Mouse (Mus musculus): Measurements from ENCODE around the gene Fndc4. TPM values are rescaled to one million over a fixed set of nuclear protein-coding genes. Genes with fewer than 3 reads are reported as not detected.

Fndc4 gene
- polyA plus RNA-seq, 1 experiment from 2014 or later, result 22.8 TPM

GRCm38 (mm10) chr5:31252151-31252550, 43.7 kb downstream of the Fndc4 start:
- Histone ChIP-seq H3K4me2 (ENCODE audit: low read length) (peak overlapping the region; percentile 60), H3K9me3 (ENCODE audit: control insufficient read depth, low read length) (no peaks in the 10 kb centered on the region), H3K9ac (ENCODE audit: low read length) (peak overlapping the region; percentile 44; the same call in 1 of the 2 replicates), H3K4me1 (ENCODE audit: control insufficient read depth in 2 of 2, insufficient read depth in 2 of 2, low read length in 2 of 2) (peaks cover 8 to 29% of the 10 kb centered on the region in 2 experiments), H3K27me3 (ENCODE audit: control insufficient read depth, insufficient read depth, low read length) (no peaks in the 10 kb centered on the region), H3K27ac (replicated peaks in 1 of 2; ENCODE audit: control insufficient read depth in 1 of 2, insufficient read depth in 1 of 2, low read depth in 2 of 2, low read length in 2 of 2) (no peak overlapping the region), H3K36me3 (ENCODE audit: control insufficient read depth, insufficient read depth, low read length) (peaks cover 84% of the 10 kb centered on the region), H3K4me3 (ENCODE audit: control insufficient read depth in 1 of 2, insufficient read depth in 1 of 2, low read depth in 1 of 2, low read length in 2 of 2) (peak overlapping the region in 1 of 2 experiments; percentile 34; a peak in 3 of 4 replicates)
- ATAC-seq (ENCODE audit: insufficient number of reproducible peaks, insufficient read depth, low FRiP score, low read depth), result no peak
- WGBS, result 66% methylated on average over 10 of the region's 10 CpGs

- Histone ChIP-seq H3K4me1 (ENCODE audit: control insufficient read depth in 2 of 2, insufficient read depth in 2 of 2, low read length in 2 of 2) (peaks cover 8 to 29% of the 10 kb centered on the region in 2 experiments), H3K27me3 (ENCODE audit: control insufficient read depth, insufficient read depth, low read length) (no peaks in the 10 kb centered on the region), H3K27ac (replicated peaks in 1 of 2; ENCODE audit: control insufficient read depth in 1 of 2, insufficient read depth in 1 of 2, low read depth in 2 of 2, low read length in 2 of 2) (no peak within 1 kb of the TSS), H3K36me3 (ENCODE audit: control insufficient read depth, insufficient read depth, low read length) (peaks cover 86% of the 10 kb centered on the region), H3K9me3 (ENCODE audit: control insufficient read depth, low read length) (no peaks in the 10 kb centered on the region), H3K9ac (ENCODE audit: low read length) (peak within 1 kb of the TSS; percentile 44), H3K4me2 (ENCODE audit: low read length) (peak within 1 kb of the TSS; percentile 60), H3K4me3 (ENCODE audit: control insufficient read depth in 1 of 2, insufficient read depth in 1 of 2, low read depth in 1 of 2, low read length in 2 of 2) (peak within 1 kb of the TSS; percentile 27 to 34)
- peak; percentile 72 for ATAC-seq (ENCODE audit: insufficient number of reproducible peaks, insufficient read depth, low FRiP score, low read depth)
- WGBS, result 17% methylated on average over 44 of the region's 47 CpGs
These were observed 44.3 kb downstream of the Fndc4 start, which contains the start of gene Krtcap3 for GRCm38 (mm10) chr5:31251541-31252101. Gene Krtcap3, plus strand, starts transcription at chr5:31251691.

GRCm38 (mm10) chr5:31250716-31251115, 45.2 kb downstream of the Fndc4 start:
- Histone ChIP-seq H3K4me2 (ENCODE audit: low read length) (no peak overlapping the region), H3K4me1 (ENCODE audit: control insufficient read depth in 2 of 2, insufficient read depth in 2 of 2, low read length in 2 of 2) (peaks cover 8 to 29% of the 10 kb centered on the region in 2 experiments), H3K27ac (replicated peaks in 1 of 2; ENCODE audit: control insufficient read depth in 1 of 2, insufficient read depth in 1 of 2, low read depth in 2 of 2, low read length in 2 of 2) (no peak overlapping the region), H3K36me3 (ENCODE audit: control insufficient read depth, insufficient read depth, low read length) (peaks cover 89% of the 10 kb centered on the region), H3K4me3 (ENCODE audit: control insufficient read depth in 1 of 2, insufficient read depth in 1 of 2, low read depth in 1 of 2, low read length in 2 of 2) (no peak overlapping the region), H3K9me3 (ENCODE audit: control insufficient read depth, low read length) (no peaks in the 10 kb centered on the region), H3K27me3 (ENCODE audit: control insufficient read depth, insufficient read depth, low read length) (no peaks in the 10 kb centered on the region), H3K9ac (ENCODE audit: low read length) (no peak overlapping the region)
- ATAC-seq (ENCODE audit: insufficient number of reproducible peaks, insufficient read depth, low FRiP score, low read depth), result no peak
- 51% methylated on average over 4 of the region's 4 CpGs for WGBS

Other genes with a start within 250 kb of the Fndc4 start
- gene Atraid, start 247.8 kb downstream of the Fndc4 start, polyA plus RNA-seq (2014; fragmentation: Nextera tagmentation; extraction: Ambion mirVana), result 142 and 156 TPM in 2 replicates
- gene Slc5a6, start 247.2 kb downstream of the Fndc4 start, polyA plus RNA-seq (2014; fragmentation: Nextera tagmentation; extraction: Ambion mirVana), result 6.5 and 7.2 TPM in 2 replicates
- 13.3 and 14.3 TPM in 2 replicates for gene Cad, start 241.3 kb downstream of the Fndc4 start, polyA plus RNA-seq (2014; fragmentation: Nextera tagmentation; extraction: Ambion mirVana)
- gene Dnajc5g, start 189.8 kb downstream of the Fndc4 start, polyA plus RNA-seq (2014; fragmentation: Nextera tagmentation; extraction: Ambion mirVana), result not detected in 2 replicates
- gene Slc30a3, start 187.8 kb downstream of the Fndc4 start, polyA plus RNA-seq (2014; fragmentation: Nextera tagmentation; extraction: Ambion mirVana), result 0.26 and 0.43 TPM in 2 replicates
- 7.0 and 9.3 TPM in 2 replicates for gene Trim54, start 179.4 kb downstream of the Fndc4 start, polyA plus RNA-seq (2014; fragmentation: Nextera tagmentation; extraction: Ambion mirVana)
- not detected in 2 replicates for gene Ucn, start 157.3 kb downstream of the Fndc4 start, polyA plus RNA-seq (2014; fragmentation: Nextera tagmentation; extraction: Ambion mirVana)
- gene Mpv17, start 141.8 kb downstream of the Fndc4 start, polyA plus RNA-seq (2014; fragmentation: Nextera tagmentation; extraction: Ambion mirVana), result 98.9 and 111 TPM in 2 replicates
- gene Gm29609, start 116.2 kb downstream of the Fndc4 start, polyA plus RNA-seq (2014; fragmentation: Nextera tagmentation; extraction: Ambion mirVana), result 1.1 and 2.0 TPM in 2 replicates
- gene Gtf3c2, start 115.9 kb downstream of the Fndc4 start, polyA plus RNA-seq (2014; fragmentation: Nextera tagmentation; extraction: Ambion mirVana), result 39.9 and 42.6 TPM in 2 replicates
- 118 and 120 TPM in 2 replicates for gene Snx17, start 102.9 kb downstream of the Fndc4 start, polyA plus RNA-seq (2014; fragmentation: Nextera tagmentation; extraction: Ambion mirVana)
- 50.7 and 52.5 TPM in 2 replicates for gene Eif2b4, start 102.7 kb downstream of the Fndc4 start, polyA plus RNA-seq (2014; fragmentation: Nextera tagmentation; extraction: Ambion mirVana)
- 3.3 and 4.3 TPM in 2 replicates for gene Zfp513, start 93.8 kb downstream of the Fndc4 start, polyA plus RNA-seq (2014; fragmentation: Nextera tagmentation; extraction: Ambion mirVana)
- 85.4 and 91.1 TPM in 2 replicates for gene Ppm1g, start 75.4 kb downstream of the Fndc4 start, polyA plus RNA-seq (2014; fragmentation: Nextera tagmentation; extraction: Ambion mirVana)
- 124 and 125 TPM in 2 replicates for gene Nrbp1, start 55.2 kb downstream of the Fndc4 start, polyA plus RNA-seq (2014; fragmentation: Nextera tagmentation; extraction: Ambion mirVana)
- 0.41 and 1.1 TPM in 2 replicates for gene Gm9970, start 54.8 kb downstream of the Fndc4 start, polyA plus RNA-seq (2014; fragmentation: Nextera tagmentation; extraction: Ambion mirVana)
- 4.8 and 5.4 TPM in 2 replicates for gene Krtcap3, start 44.4 kb downstream of the Fndc4 start, polyA plus RNA-seq (2014; fragmentation: Nextera tagmentation; extraction: Ambion mirVana)
- 22.3 and 28.5 TPM in 2 replicates for gene Ift172, start 5.0 kb downstream of the Fndc4 start, polyA plus RNA-seq (2014; fragmentation: Nextera tagmentation; extraction: Ambion mirVana)
- not detected in 2 replicates for gene Gckr, start 1.4 kb upstream of the Fndc4 start, polyA plus RNA-seq (2014; fragmentation: Nextera tagmentation; extraction: Ambion mirVana)
- 32.7 and 34.4 TPM in 2 replicates for gene Zfp512, start 156.4 kb upstream of the Fndc4 start, polyA plus RNA-seq (2014; fragmentation: Nextera tagmentation; extraction: Ambion mirVana)
- gene 4930548H24Rik, start 189.7 kb upstream of the Fndc4 start, polyA plus RNA-seq (2014; fragmentation: Nextera tagmentation; extraction: Ambion mirVana), result not detected in 2 replicates
- 37.9 and 38.8 TPM in 2 replicates for gene Gpn1, start 198.7 kb upstream of the Fndc4 start, polyA plus RNA-seq (2014; fragmentation: Nextera tagmentation; extraction: Ambion mirVana)
- 17.6 and 19.5 TPM in 2 replicates for gene Slc4a1ap, start 230.9 kb upstream of the Fndc4 start, polyA plus RNA-seq (2014; fragmentation: Nextera tagmentation; extraction: Ambion mirVana)
- gene Supt7l, start 231.7 kb upstream of the Fndc4 start, polyA plus RNA-seq (2014; fragmentation: Nextera tagmentation; extraction: Ambion mirVana), result 16.7 and 16.9 TPM in 2 replicates

Data from heart, embryonic 14.5 days (tissue).